Mouse (Mus musculus): Measurements from ENCODE around the gene Crat. TPM values are rescaled to one million over a fixed set of nuclear protein-coding genes. Genes with fewer than 3 reads are reported as not detected.
"Not testable (repeated sequence)": the region's sequence is repeated elsewhere in the genome, so short reads cannot be mapped to it uniquely, and the experiment has no call there.

Crat gene
- polyA plus RNA-seq, 2 experiments from 2014 or later = 2.9 to 3.5 TPM

DNA sequence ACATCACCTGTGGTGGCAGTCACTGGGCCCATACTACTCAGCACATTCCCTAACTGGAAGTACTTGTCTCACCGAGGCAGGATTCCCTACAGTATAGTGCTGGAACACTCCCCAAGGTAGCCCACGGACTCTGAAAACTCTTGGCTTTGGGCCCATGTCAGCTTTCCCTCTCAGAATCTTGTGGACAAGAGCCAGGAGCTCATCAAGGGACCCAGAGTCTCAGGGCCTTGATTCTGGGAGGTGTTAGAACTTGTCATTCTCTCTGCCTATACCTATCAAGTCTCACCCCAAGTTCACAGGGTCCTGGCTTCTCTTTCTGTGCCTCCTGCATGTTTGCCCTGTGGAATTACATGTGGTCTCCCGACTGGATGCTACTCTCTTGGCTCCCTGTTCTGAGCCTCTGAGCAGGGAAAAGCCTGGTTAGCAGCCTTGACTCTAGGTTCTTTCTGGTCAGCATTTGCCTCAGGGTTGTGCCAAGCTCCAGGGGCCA, 24.6 kb upstream of the Crat start:
- ATAC-seq = no peak

DNA sequence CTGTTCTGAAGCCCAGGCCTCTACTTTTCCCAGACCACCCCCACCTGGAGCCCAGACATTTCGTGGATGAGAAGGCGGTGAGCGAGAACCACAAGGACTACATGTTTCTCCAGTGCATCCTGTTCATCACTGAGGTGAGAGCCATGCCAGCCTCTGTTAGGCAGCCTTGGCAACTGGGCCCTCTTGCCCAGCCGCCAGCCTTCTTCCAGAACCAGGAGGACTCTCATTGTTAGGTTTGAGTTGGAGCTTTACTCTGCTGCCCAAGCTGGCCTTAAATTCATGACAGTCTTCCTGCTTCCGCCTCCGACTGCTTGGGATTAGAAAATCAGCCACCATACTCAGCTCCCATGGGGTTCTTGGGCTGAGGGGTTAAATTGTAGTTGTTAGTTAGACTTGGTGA, 24.0 kb upstream of the Crat start:
- no peak for ATAC-seq

DNA sequence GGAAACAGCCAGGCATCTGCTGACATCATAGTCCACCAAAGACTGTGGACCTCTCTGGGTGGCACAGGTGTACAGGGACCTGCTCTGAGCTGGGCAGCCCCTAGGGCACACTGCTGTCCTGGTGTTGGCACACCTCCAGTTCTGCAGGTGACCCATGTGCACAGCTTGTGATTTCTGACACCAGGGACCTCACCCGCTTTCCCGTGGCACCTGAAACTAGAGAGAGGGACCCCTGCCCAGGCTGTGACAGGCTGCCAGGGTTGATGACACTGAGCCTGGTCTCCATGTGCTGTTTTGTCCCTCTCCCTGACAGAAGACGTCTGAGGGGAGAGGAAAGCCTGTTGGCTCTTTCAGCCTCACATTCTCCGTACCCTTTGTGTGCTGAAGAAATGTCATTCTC, 22.2 kb upstream of the Crat start:
- ATAC-seq = no peak

DNA sequence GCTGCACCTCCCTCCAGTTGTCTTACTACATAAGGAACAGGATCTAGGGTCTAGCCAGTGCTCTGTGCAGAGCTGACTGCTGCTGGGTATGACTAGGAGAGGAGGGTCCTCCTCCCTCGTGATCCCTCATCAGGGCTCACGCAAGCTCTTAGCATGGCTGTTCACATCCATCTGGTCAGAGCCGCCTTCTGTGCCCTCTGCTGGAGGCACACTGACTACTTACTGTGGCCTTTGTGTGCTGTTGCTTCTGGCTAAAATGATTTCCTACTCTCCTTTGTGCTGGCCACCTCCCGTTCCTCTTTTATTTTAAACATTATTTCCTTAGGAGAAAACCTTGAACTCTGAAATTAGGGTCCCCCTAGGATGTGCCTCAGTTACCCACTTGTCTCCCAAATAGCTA, 21.2 kb upstream of the Crat start:
- no peak for ATAC-seq

DNA sequence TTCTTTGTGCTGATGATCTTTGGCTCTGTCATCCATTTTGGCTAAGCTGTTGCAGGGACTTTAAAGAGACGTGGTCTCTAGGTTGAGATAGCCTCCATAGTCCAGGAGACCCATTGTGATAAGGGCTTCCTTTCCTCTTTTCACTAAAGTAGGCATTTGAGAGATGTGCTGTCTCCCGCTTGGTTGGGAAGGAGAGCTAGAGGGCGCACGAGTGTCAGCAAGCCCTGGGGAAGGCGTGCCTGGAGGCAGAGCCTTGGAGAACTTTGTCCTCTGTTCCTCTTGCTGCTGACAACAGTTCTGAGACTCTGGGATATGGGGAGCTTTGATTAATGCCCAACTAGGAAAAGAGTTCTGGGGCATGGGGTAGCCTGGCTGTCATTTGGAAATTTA, 20.5 kb upstream of the Crat start:
- no peak for ATAC-seq

DNA sequence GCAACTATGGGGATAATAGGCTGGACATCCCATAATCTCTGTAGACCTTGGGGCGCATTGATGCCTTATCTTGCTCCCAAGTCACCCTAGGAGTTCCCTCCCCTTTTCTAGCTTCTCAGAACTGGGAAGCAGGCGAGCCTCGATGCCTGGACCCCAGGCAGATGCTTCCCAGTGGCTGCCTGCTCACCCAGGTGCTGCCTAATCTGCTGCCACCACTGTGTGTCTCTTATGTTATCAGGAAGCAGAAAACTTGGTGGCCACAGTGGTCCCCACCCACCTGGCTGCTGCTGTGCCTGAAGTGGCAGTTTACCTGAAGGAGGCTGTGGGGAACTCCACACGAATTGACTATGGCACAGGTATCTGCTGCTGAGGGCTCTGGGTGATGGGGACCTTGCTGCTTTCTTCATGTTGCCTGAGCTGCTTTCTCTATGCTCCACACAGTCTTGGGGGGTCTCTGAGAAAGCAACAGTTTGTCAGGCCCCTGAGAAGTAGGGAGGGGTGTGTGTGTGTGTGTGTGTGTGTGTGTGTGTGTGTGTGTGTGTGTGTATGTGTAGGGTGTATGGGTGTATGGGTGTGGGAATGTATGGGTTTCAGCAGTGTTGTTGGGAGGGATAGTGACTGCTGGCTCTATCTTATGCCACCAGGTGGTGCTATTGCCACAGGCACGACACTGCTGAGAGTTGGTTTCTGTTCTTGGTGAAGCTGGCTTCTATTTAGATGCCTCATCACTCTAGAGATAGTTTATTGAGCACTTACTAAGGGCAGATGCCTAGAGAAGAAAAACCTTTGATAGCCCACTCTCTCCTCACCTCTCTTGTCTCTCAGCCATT, 19.9 kb upstream of the Crat start:
- ATAC-seq = peak; percentile 78

DNA sequence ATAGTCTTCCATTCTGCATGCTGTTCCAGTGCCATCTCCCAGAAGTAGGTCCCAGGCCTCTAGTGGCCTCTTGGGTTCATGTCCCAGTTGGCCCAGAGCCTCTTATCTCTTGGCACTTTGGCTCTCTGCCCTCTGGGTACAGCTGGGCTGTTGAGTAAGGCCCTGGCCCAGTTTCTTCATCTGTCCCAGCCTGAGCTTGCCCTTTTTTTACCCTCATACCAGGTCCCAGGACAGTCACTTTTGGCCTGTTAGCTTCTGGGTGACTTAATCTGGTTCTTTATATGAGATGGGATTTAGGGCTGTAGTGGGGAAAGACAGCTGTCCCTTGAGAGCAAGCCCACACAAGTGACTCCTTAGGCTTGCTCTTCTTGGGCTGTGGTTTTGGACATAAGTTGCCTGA, 13.5 kb upstream of the Crat start:
- no peak for ATAC-seq

DNA sequence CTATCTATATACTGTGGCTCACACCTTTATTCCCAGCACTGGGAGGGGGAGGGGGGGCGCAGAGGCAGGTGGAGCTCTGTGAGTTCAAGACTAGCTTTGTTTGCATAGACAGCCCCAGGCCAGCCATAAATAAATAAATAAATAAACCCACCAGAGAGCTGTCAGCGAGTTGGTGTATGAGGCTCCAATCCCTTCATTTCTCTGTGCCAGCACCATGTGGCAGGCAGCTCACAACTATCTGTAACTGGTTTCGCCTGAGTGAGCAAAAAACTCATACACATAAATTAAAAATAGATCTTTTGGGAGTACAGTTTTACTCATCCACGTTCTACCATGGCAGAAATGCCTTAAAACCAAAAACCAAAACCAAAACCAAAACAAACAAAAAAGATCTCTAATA, 5.8 kb upstream of the Crat start:
- ATAC-seq = no peak

DNA sequence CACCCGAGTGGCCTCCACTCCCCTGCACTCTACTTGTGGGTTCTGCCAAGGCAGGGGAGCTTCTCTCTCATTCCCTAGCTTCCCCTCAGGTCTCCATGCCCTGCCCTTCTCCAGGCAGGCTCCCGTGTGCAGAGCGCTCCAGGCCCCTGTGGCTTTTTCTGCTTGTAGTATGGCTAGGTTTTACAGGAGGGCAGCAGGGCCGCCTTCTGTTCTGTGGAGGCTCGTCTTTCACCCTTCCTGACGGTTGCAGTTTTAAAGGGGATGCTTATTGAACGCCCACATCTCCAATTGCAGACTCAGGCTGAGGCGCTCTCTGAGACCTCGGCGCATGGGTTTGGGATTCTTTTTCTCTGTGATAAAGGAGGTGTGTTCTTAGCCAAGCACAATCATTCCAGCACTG, 3.5 kb upstream of the Crat start:
- ATAC-seq = no peak

DNA sequence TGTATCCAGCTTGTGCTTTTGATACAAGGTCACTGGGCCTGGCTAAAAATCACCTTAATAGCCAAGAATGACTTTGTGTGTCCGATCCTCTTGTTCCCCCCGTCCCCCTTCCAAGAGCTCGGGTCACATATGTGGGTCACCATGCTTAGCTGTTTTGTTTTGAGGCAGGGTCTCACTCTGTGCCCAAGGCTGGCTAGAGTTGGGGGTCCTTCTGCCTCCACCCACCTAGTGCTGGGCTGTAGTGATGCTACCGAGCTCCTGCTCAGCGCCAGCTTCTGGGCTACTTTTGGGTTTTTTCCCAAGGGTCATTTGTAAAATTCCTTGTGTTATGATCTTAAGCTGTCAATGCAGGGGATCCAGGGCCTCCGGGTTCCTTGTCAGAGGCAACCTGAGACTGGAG, 2.6 kb upstream of the Crat start:
- no peak for ATAC-seq

DNA sequence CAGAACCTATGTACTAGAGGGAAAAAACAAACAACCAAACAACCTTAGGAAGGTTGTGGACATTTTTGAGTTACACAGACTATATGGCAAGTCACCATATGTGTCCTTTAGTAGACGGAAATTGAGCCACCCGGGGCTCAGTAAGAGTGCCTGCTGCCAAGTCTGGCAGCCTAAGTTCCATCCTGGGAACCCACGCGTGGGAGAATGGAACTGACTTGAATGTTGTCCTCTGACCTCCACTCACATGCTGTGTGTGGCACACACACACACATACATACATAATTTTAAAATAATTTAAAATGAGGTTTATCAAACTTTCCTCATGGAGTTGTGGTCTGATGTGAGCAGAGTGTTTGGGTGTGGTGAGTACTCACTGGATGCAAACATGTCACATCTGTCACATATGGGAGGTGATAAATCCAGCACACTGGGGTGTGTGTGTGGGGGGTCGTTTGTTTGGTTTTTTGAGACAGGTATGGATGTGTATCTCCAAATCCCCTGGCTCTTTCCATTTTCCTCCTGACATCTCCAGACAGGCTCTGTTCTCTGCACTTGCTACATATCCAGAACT, 2.1 kb upstream of the Crat start:
- ATAC-seq = no peak

DNA sequence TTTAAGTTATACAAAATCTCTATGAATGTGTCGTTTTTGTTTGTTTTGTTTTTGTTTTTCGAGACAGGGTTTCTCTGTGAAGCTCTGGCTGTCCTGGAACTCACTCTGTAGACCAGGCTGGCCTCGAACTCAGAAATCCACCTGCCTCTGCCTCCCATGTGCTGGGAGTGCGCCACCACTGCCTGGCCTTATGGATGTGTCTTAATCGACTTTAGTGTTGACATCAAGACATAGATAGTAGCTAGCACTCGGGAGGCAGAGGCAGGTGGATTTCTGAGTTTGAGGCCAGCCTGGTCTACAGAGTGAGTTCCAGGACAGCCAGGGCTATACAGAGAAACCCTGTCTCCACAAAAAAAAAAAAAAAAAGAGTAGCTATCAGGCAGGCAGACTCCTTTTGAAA, 1.5 kb upstream of the Crat start:
- ATAC-seq = not testable (repeated sequence)

DNA sequence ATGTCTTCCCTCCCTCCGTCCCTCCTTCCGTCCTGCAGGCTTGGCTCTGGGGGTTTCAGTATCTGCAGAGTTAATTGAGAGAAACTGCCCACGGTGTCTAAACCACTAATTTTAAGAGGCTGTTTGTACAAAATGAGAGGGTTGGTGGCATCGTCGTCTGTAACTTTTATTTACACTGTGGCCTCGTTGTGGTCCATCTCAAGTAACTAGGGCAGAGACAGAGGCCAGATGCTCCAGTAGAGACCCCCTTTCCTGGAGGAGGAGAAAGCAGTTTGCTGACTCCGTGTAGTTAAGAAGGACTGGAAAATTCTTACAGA, 994 bp upstream of the Crat start:
- ATAC-seq = no peak

DNA sequence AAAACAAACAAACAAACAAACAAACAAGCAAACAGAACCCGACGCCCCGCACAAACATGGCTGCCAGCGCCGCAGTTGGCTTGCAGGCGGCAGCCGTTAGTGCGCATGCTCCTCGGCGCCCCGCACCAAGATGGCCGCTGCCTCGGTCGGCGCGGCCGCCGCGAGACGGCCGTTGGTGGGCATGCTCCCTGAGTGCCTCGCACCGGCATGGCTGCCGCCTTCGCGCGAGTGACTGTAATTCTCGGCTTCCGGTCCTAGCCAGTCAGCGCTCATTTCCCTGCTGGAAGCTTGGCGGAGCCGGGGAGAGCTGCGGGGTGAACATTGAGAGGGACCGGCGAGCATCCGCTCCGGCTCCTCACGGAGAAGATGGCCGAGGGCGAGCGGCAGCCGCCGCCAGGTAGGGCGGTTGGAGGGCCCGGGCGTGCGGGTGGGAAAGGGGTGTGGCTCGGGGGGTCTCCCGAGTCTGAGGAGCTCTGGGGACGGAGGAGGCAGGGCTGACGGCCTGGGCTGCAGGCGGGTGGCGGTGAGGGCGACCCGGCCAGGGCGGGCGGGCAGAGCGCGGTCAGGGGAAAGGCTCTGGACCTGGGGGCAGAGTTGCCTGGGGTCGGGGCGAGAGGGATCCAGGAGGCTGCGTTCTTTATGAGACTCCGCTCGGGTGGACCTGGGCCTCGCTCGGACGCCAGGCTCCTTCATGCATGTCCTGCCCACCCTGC, 479 bp upstream of the Crat start, which contains the start of gene Ptpa:
Gene Ptpa (plus strand): TSS at position 104 of the 713 bp plus-strand sequence.
- peak; percentile 79 for ATAC-seq

DNA sequence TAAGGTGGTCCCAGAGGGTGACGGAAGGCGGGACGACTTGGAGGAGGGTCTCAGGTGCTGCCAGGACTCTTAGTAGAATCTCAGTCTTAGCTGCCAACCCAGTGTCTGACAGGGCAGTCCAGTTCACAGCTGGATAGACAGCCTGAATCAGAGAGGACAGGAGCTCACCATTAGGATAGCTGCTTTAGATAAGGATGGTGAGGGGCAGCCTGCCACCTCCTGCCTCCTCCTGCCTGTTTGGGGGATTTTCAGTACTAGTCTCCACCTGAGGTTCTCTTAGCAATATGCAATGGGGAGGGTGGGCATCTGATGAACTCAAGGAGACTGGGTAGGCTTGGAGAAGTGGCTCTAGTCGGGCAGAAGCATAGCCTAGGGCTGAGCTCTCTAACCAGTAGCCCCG, 932 bp downstream of the Crat start:
- ATAC-seq = no peak

DNA sequence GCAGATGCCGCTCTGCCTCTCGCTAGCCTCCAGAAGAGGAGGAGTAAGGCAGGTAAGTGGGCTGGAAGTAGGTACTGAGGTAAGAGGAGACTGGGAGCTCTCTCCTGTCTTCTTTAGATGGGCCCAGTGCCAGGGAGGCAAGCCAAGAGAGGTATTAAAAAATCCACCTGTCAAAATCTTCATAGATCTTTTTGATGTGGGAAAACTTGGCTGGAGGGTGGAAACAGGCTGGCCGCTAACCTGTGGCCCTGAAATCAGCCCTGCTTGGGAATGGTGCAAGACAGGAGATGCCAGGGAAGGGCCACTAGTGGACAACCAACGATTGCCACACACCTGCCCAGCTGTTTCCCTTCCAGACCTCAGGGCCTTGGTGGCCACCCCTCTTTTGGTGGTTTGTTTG, 1.5 kb downstream of the Crat start:
- no peak for ATAC-seq

DNA sequence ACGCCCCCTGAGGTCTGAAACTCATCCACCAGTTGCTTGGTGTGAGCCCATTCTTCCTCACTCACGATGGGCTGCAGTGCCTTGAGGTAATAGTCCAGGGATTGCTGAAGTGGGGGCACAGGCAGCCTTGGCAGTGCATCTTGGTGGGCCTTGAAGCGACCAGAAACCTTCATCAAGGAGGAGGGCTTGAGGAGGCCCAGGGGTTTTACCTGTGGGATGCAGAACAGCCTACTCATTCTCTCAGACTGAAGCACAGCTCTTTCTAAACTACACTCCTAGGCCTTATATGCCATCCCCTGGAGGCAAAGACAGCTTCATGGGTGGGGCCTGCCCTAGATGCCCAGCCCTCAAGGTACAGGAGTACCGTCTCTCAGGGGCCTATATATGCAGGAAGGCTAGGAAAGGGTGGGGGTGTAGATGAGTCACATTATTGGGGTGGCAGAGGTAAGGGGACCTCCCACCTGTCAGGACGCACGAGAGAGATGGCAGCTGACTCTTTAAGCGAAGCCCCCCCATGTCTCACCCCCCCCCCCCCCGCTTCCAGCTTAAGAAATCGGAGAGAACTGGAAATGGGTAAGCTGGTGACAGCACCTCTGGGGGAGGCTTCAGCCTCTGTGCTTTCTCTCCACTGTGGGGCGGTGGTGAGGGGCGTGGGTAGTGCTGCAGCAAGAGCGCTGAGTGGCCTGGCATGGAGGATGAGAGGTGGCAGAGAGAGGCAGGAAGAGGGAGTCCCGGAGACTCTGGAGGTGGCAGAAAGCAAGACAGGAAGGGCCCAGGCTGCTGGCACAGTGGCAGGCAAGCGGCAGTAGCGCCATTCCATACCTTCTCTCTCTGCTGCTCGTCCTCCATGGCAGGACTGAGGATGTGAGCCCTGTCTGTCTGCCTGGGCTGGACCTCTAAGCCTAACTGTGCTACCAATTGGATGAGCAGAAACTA, 2.3 kb downstream of the Crat start:
- ATAC-seq = no peak

DNA sequence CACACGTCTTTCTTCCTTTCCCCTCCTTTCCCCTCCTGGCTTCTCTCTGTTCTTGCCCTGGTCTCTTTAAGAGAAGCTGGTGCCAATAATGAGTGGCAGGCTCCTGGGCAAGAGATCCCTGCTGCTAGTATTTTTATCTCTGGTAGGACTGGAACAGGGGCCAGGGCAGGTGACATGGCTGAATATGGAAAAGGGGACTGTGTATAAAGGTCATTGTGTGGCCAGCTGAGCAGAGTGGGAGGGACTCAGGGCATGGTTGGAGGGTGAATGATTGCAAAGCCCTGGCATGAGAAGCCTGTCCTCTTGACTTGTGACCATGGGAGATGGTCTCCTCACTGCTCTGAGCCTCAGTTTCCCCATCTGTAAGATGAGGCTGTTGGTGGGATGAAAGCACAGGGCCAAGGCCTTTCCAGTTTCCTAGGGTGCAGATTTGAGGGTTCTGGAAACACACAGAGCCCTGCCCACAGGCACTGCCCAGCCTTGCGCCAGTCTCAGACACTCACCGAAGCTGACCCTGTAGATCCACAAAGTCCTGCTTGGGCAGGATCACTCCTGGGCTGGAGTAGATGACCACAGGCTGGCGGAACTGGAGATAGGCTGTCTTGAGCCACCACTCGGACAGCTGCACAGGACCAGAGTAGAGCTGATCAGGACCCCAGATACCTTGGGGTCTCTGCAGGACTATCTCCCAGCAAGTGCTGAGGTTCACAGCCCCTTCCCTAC, 6.0 kb downstream of the Crat start:
- no peak for ATAC-seq

DNA sequence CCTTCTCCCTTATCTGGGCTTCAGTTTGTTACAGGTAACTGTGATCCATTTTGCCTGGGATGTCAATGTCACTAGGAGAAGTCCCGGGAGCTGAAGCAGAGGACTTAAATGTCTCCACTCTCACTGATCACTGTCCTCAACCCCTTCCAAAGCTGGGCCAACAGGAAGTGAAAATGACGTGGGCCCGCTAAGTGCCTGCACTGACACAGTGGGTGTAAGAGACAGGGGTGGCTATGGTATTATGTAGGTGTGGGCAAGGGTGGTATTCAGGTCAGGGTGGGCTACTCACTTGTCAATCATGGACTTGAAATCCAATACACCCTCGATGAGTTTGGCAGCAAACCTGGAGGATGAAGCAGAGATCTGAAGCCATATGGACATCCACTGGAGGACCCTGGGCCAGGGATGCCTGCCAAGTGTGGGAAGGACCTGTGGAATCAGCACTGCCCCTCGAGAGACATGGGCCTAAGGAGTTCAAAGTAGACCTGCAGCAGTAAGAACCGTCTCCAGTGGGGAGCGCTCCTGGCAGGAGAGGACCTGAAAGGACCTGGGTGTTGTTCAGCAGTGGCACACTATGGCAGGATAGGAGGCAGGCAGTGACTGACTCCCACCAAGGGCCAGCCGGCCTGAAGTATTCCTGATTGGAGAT, 7.0 kb downstream of the Crat start:
- no peak for ATAC-seq

DNA sequence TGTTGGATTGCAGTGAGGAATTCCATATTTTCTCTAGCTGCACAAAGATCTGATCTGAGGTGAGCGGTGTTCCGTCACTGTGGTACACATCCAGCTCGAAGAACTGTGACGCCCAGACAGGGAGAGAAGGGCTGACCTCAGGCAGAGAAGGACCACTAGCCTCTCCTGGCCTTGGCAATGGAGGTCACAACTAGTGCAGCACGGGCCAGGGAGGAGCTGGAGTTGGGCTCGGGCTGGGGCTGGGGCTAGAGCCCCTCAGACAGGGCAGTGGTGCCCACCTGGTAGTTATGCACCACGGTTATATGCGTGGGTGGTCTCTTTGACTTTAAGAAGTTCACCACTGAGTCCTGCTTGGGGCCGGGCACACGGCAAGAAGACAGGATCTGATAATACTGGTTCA, 7.8 kb downstream of the Crat start:
- ATAC-seq = no peak

DNA sequence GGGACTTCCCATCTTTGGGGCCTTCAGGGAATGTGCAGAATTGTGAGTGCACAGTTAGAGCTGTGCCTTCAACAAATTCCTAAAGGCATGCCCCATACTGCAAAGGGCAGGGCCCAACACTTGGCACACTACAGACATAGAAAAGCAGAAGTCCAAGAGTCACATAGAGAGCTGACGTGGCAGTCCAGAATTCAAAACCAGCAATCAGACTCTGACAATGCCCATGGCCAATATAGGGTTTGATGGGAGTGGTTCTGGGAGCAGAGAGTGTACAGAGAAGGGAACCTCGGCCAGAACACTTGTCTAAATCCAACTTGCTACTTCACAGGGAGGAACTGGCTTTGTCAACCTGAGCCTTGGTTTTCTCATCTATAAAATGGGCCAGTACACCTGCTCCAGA, 8.4 kb downstream of the Crat start:
- ATAC-seq = no peak

DNA sequence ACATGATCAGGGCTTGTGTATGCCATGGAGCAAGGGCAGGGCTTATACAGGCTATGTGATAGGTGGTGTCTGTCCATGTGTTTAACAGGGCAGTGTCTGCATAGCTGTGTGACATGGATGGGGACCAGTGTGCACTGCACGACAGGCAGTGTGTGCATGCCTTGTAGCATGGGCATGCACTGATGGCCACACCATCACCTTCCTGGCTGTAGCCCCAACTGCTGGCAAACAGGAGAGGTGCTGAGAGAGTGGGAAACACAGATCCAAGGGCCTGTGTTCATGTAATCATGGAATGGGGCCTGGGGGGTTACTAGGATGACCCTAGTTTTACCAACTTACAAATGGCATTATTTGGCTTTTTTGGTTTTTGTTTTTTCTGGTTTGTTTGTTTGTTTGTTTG, 11.7 kb downstream of the Crat start:
- no peak for ATAC-seq

Data from activated CD4-positive, CD25-positive, alpha-beta regulatory T cell, adult 4 months (primary cell).